Mouse (Mus musculus): ENCODE results near the gene Zfp61. TPM values are rescaled to one million over a fixed set of nuclear protein-coding genes. Genes with fewer than 3 reads are reported as not detected.

Gene Zfp61
- total and polyA plus RNA-seq, 3 experiments = 9.9 to 15.3 TPM; not detected in 1

- H3K9me3 ChIP-seq (replicated peaks; ENCODE audit: insufficient read depth, low read length) = no peaks in the 10 kb centered on the region
- no peak for DNase-seq (ENCODE audit: low read depth, low spot score)
- no peak within 1 kb of the TSS for H3K9ac ChIP-seq (ENCODE audit: control insufficient read depth, low read depth, low read length, poor library complexity, severe bottlenecking)
- H3K36me3 ChIP-seq (ENCODE audit: control insufficient read depth in 1 of 2, insufficient read depth in 2 of 2, low read length in 2 of 2) = no peaks in the 10 kb centered on the region
- H3K4me3 ChIP-seq (ENCODE audit: control insufficient read depth in 1 of 2, insufficient read depth in 1 of 2, low read depth in 2 of 2, low read length in 2 of 2) = no peak within 1 kb of the TSS
- no peak within 1 kb of the TSS for H3K27ac ChIP-seq (ENCODE audit: control insufficient read depth, low read depth, low read length)
- TF ChIP-seq HCFC1 (IDR thresholded peaks at IDR 0.05; ENCODE audit: low read depth, low read length) (peak; percentile 55), SIN3A (IDR thresholded peaks at IDR 0.05; ENCODE audit: low read length) (no peak)
- no peaks in the 10 kb centered on the region for H3K79me2 ChIP-seq (ENCODE audit: control insufficient read depth, insufficient read depth, low read length, poor library complexity)
- no peaks in the 10 kb centered on the region for H3K4me1 ChIP-seq (ENCODE audit: control insufficient read depth in 1 of 2, insufficient read depth in 2 of 2, low read length in 2 of 2)
- H3K27me3 ChIP-seq (ENCODE audit: control insufficient read depth in 1 of 2, insufficient read depth in 2 of 2, low read length in 2 of 2) = no peaks in the 10 kb centered on the region
These were observed 46.2 kb downstream of the Zfp61 start, which contains the start of gene Zfp108 for GRCm38 (mm10) chr7:24254633-24255474. Gene Zfp108, plus strand, starts transcription at chr7:24254794.

GRCm38 (mm10) chr7:24253779-24254615 is 47.0 kb downstream of the Zfp61 start:
- Histone ChIP-seq H3K27ac (ENCODE audit: control insufficient read depth, low read depth, low read length) (no peak overlapping the region), H3K27me3 (ENCODE audit: control insufficient read depth in 1 of 2, insufficient read depth in 2 of 2, low read length in 2 of 2) (no peaks in the 10 kb centered on the region), H3K9ac (ENCODE audit: control insufficient read depth, low read depth, low read length, poor library complexity, severe bottlenecking) (no peak overlapping the region), H3K36me3 (ENCODE audit: control insufficient read depth in 1 of 2, insufficient read depth in 2 of 2, low read length in 2 of 2) (no peaks in the 10 kb centered on the region), H3K79me2 (ENCODE audit: control insufficient read depth, insufficient read depth, low read length, poor library complexity) (no peaks in the 10 kb centered on the region), H3K4me3 (ENCODE audit: control insufficient read depth in 1 of 2, insufficient read depth in 1 of 2, low read depth in 2 of 2, low read length in 2 of 2) (no peak overlapping the region), H3K9me3 (replicated peaks; ENCODE audit: insufficient read depth, low read length) (no peaks in the 10 kb centered on the region), H3K4me1 (ENCODE audit: control insufficient read depth in 1 of 2, insufficient read depth in 2 of 2, low read length in 2 of 2) (no peaks in the 10 kb centered on the region)
- TF ChIP-seq RCOR1 (IDR thresholded peaks at IDR 0.05; ENCODE audit: low read depth, low read length) (no peak), KAT2A (conservative IDR thresholded peaks at IDR 0.05; ENCODE audit: low read depth, low read length) (no peak), ETS1 (IDR thresholded peaks at IDR 0.05; ENCODE audit: low read depth, low read length) (no peak), CTCF (IDR thresholded peaks at IDR 0.05 in 2 of 3, conservative IDR thresholded peaks at IDR 0.05 in 1 of 3; ENCODE audit: control insufficient read depth in 1 of 3, insufficient read depth in 1 of 3, low read depth in 2 of 3, low read length in 3 of 3, poor library complexity in 1 of 3, severe bottlenecking in 1 of 3) (no peak), SIN3A (IDR thresholded peaks at IDR 0.05; ENCODE audit: low read length) (no peak), GABPA (IDR thresholded peaks at IDR 0.05; ENCODE audit: low read depth, low read length) (no peak), TBP (IDR thresholded peaks at IDR 0.05; ENCODE audit: low read depth, low read length) (no peak), ZKSCAN1 (IDR thresholded peaks at IDR 0.05; ENCODE audit: low read depth, low read length) (no peak), USF2 (IDR thresholded peaks at IDR 0.05; ENCODE audit: borderline replicate concordance in 1 of 2, insufficient read depth in 1 of 2, low read depth in 1 of 2, low read length in 2 of 2) (no peak), MYB (IDR thresholded peaks at IDR 0.05; ENCODE audit: low read depth, low read length) (no peak), MAX (IDR thresholded peaks at IDR 0.05; ENCODE audit: low read length) (no peak), CHD2 (IDR thresholded peaks at IDR 0.05; ENCODE audit: low read length) (no peak), EP300 (IDR thresholded peaks at IDR 0.05; ENCODE audit: low read depth in 1 of 2, low read length in 2 of 2) (no peak), MXI1 (IDR thresholded peaks at IDR 0.05; ENCODE audit: low read depth, low read length) (no peak), MEF2A (IDR thresholded peaks at IDR 0.05; ENCODE audit: extremely low read depth, insufficient replicate concordance, low read depth, low read length, poor library complexity, severe bottlenecking) (no peak)
- DNase-seq (ENCODE audit: low read depth, low spot score) = no peak

Other genes starting within 250 kb of the Zfp61 start
- gene Vmn1r183, start 248.0 kb downstream of the Zfp61 start, total RNA-seq (2012; rRNA removed) = not detected in 2 replicates
- under 1 TPM in 1 of 2 experiments, not detected in 1; 0.03 TPM for gene Vmn1r183, start 248.0 kb downstream of the Zfp61 start, polyA plus RNA-seq (2012; ENCODE audit: insufficient read depth in 1 of 2, insufficient read length in 2 of 2, low read depth in 1 of 2, low replicate concordance in 2 of 2, missing spikeins in 1 of 2)
- gene Zfp180, start 219.3 kb downstream of the Zfp61 start, total RNA-seq (2012; rRNA removed) = 20.7 and 21.9 TPM in 2 replicates
- gene Zfp180, start 219.3 kb downstream of the Zfp61 start, polyA plus RNA-seq (2012; ENCODE audit: insufficient read depth in 1 of 2, insufficient read length in 2 of 2, low read depth in 1 of 2, low replicate concordance in 2 of 2, missing spikeins in 1 of 2) = 10 to 100 TPM in 1 of 2 experiments, not detected in 1; 21.6 TPM
- 0.50 and 0.59 TPM in 2 replicates for gene Zfp112, start 188.9 kb downstream of the Zfp61 start, total RNA-seq (2012; rRNA removed)
- gene Zfp112, start 188.9 kb downstream of the Zfp61 start, polyA plus RNA-seq (2012; ENCODE audit: insufficient read depth in 1 of 2, insufficient read length in 2 of 2, low read depth in 1 of 2, low replicate concordance in 2 of 2, missing spikeins in 1 of 2) = under 1 TPM in 1 of 2 experiments, not detected in 1; 0.84 TPM
- gene Zfp235, start 167.1 kb downstream of the Zfp61 start, total RNA-seq (2012; rRNA removed) = 4.2 and 6.2 TPM in 2 replicates
- 1 to 10 TPM in 1 of 2 experiments, not detected in 1; 4.5 TPM for gene Zfp235, start 167.1 kb downstream of the Zfp61 start, polyA plus RNA-seq (2012; ENCODE audit: insufficient read depth in 1 of 2, insufficient read length in 2 of 2, low read depth in 1 of 2, low replicate concordance in 2 of 2, missing spikeins in 1 of 2)
- not detected in 2 replicates for gene Zfp114, start 126.2 kb downstream of the Zfp61 start, total RNA-seq (2012; rRNA removed)
- not detected for gene Zfp114, start 126.2 kb downstream of the Zfp61 start, polyA plus RNA-seq (2012; ENCODE audit: insufficient read depth in 1 of 2, insufficient read length in 2 of 2, low read depth in 1 of 2, low replicate concordance in 2 of 2, missing spikeins in 1 of 2)
- not detected in 2 replicates for gene Zfp111, start 89.8 kb downstream of the Zfp61 start, total RNA-seq (2012; rRNA removed)
- not detected for gene Zfp111, start 89.8 kb downstream of the Zfp61 start, polyA plus RNA-seq (2012; ENCODE audit: insufficient read depth in 1 of 2, insufficient read length in 2 of 2, low read depth in 1 of 2, low replicate concordance in 2 of 2, missing spikeins in 1 of 2)
- not detected in 2 replicates for gene Zfp109, start 63.7 kb downstream of the Zfp61 start, total RNA-seq (2012; rRNA removed)
- not detected for gene Zfp109, start 63.7 kb downstream of the Zfp61 start, polyA plus RNA-seq (2012; ENCODE audit: insufficient read depth in 1 of 2, insufficient read length in 2 of 2, low read depth in 1 of 2, low replicate concordance in 2 of 2, missing spikeins in 1 of 2)
- gene Zfp108, start 46.4 kb downstream of the Zfp61 start, total RNA-seq (2012; rRNA removed) = not detected in 2 replicates
- not detected for gene Zfp108, start 46.4 kb downstream of the Zfp61 start, polyA plus RNA-seq (2012; ENCODE audit: insufficient read depth in 1 of 2, insufficient read length in 2 of 2, low read depth in 1 of 2, low replicate concordance in 2 of 2, missing spikeins in 1 of 2)
- not detected in 2 replicates for gene Zfp93, start 30.8 kb downstream of the Zfp61 start, total RNA-seq (2012; rRNA removed)
- not detected for gene Zfp93, start 30.8 kb downstream of the Zfp61 start, polyA plus RNA-seq (2012; ENCODE audit: insufficient read depth in 1 of 2, insufficient read length in 2 of 2, low read depth in 1 of 2, low replicate concordance in 2 of 2, missing spikeins in 1 of 2)
- gene Zfp94, start 15.4 kb upstream of the Zfp61 start, total RNA-seq (2012; rRNA removed) = 5.9 and 6.9 TPM in 2 replicates
- 1 to 10 TPM in 1 of 2 experiments, not detected in 1; 5.9 TPM for gene Zfp94, start 15.4 kb upstream of the Zfp61 start, polyA plus RNA-seq (2012; ENCODE audit: insufficient read depth in 1 of 2, insufficient read length in 2 of 2, low read depth in 1 of 2, low replicate concordance in 2 of 2, missing spikeins in 1 of 2)
- gene Tescl, start 32.7 kb upstream of the Zfp61 start, total RNA-seq (2012; rRNA removed) = not detected in 2 replicates
- gene Tescl, start 32.7 kb upstream of the Zfp61 start, polyA plus RNA-seq (2012; ENCODE audit: insufficient read depth in 1 of 2, insufficient read length in 2 of 2, low read depth in 1 of 2, low replicate concordance in 2 of 2, missing spikeins in 1 of 2) = not detected
- not detected in 2 replicates for gene Lypd5, start 48.0 kb upstream of the Zfp61 start, total RNA-seq (2012; rRNA removed)
- gene Lypd5, start 48.0 kb upstream of the Zfp61 start, polyA plus RNA-seq (2012; ENCODE audit: insufficient read depth in 1 of 2, insufficient read length in 2 of 2, low read depth in 1 of 2, low replicate concordance in 2 of 2, missing spikeins in 1 of 2) = not detected
- 175 and 256 TPM in 2 replicates for gene Kcnn4, start 69.0 kb upstream of the Zfp61 start, total RNA-seq (2012; rRNA removed)
- 100 to 1,000 TPM in 1 of 2 experiments, not detected in 1; 188 TPM for gene Kcnn4, start 69.0 kb upstream of the Zfp61 start, polyA plus RNA-seq (2012; ENCODE audit: insufficient read depth in 1 of 2, insufficient read length in 2 of 2, low read depth in 1 of 2, low replicate concordance in 2 of 2, missing spikeins in 1 of 2)
- 47.5 and 54.6 TPM in 2 replicates for gene Smg9, start 98.4 kb upstream of the Zfp61 start, total RNA-seq (2012; rRNA removed)
- 10 to 100 TPM in 1 of 2 experiments, not detected in 1; 95.3 TPM for gene Smg9, start 98.4 kb upstream of the Zfp61 start, polyA plus RNA-seq (2012; ENCODE audit: insufficient read depth in 1 of 2, insufficient read length in 2 of 2, low read depth in 1 of 2, low replicate concordance in 2 of 2, missing spikeins in 1 of 2)
- gene Irgc1, start 151.1 kb upstream of the Zfp61 start, total RNA-seq (2012; rRNA removed) = not detected in 2 replicates
- not detected for gene Irgc1, start 151.1 kb upstream of the Zfp61 start, polyA plus RNA-seq (2012; ENCODE audit: insufficient read depth in 1 of 2, insufficient read length in 2 of 2, low read depth in 1 of 2, low replicate concordance in 2 of 2, missing spikeins in 1 of 2)
- 8.0 and 9.7 TPM in 2 replicates for gene Plaur, start 161.3 kb upstream of the Zfp61 start, total RNA-seq (2012; rRNA removed)
- gene Plaur, start 161.3 kb upstream of the Zfp61 start, polyA plus RNA-seq (2012; ENCODE audit: insufficient read depth in 1 of 2, insufficient read length in 2 of 2, low read depth in 1 of 2, low replicate concordance in 2 of 2, missing spikeins in 1 of 2) = 1 to 10 TPM in 1 of 2 experiments, not detected in 1; 8.6 TPM
- gene Cadm4, start 180.8 kb upstream of the Zfp61 start, total RNA-seq (2012; rRNA removed) = 0.12 and 0.16 TPM in 2 replicates
- gene Cadm4, start 180.8 kb upstream of the Zfp61 start, polyA plus RNA-seq (2012; ENCODE audit: insufficient read depth in 1 of 2, insufficient read length in 2 of 2, low read depth in 1 of 2, low replicate concordance in 2 of 2, missing spikeins in 1 of 2) = under 1 TPM in 1 of 2 experiments, not detected in 1; 0.38 TPM
- 10.3 and 12.4 TPM in 2 replicates for gene Zfp428, start 205.8 kb upstream of the Zfp61 start, total RNA-seq (2012; rRNA removed)
- 10 to 100 TPM in 1 of 2 experiments, not detected in 1; 16.4 TPM for gene Zfp428, start 205.8 kb upstream of the Zfp61 start, polyA plus RNA-seq (2012; ENCODE audit: insufficient read depth in 1 of 2, insufficient read length in 2 of 2, low read depth in 1 of 2, low replicate concordance in 2 of 2, missing spikeins in 1 of 2)
- not detected in 2 replicates for gene AC161166.1, start 211.2 kb upstream of the Zfp61 start, total RNA-seq (2012; rRNA removed)
- gene AC161166.1, start 211.2 kb upstream of the Zfp61 start, polyA plus RNA-seq (2012; ENCODE audit: insufficient read depth in 1 of 2, insufficient read length in 2 of 2, low read depth in 1 of 2, low replicate concordance in 2 of 2, missing spikeins in 1 of 2) = under 1 TPM in 1 of 2 experiments, not detected in 1; 0.13 TPM
- 3.6 and 4.7 TPM in 2 replicates for gene Irgq, start 229.5 kb upstream of the Zfp61 start, total RNA-seq (2012; rRNA removed)
- gene Irgq, start 229.5 kb upstream of the Zfp61 start, polyA plus RNA-seq (2012; ENCODE audit: insufficient read depth in 1 of 2, insufficient read length in 2 of 2, low read depth in 1 of 2, low replicate concordance in 2 of 2, missing spikeins in 1 of 2) = 1 to 10 TPM in 1 of 2 experiments, not detected in 1; 5.8 TPM
- not detected in 2 replicates for gene Pinlyp, start 244.9 kb upstream of the Zfp61 start, total RNA-seq (2012; rRNA removed)
- gene Pinlyp, start 244.9 kb upstream of the Zfp61 start, polyA plus RNA-seq (2012; ENCODE audit: insufficient read depth in 1 of 2, insufficient read length in 2 of 2, low read depth in 1 of 2, low replicate concordance in 2 of 2, missing spikeins in 1 of 2) = not detected
- gene Xrcc1, start 245.1 kb upstream of the Zfp61 start, total RNA-seq (2012; rRNA removed) = 84.4 and 97.4 TPM in 2 replicates
- 100 to 1,000 TPM; 101 to 574 TPM for gene Xrcc1, start 245.1 kb upstream of the Zfp61 start, polyA plus RNA-seq (2012; ENCODE audit: insufficient read depth in 1 of 2, insufficient read length in 2 of 2, low read depth in 1 of 2, low replicate concordance in 2 of 2, missing spikeins in 1 of 2)